Mouse (Mus musculus) MEL (cell line): ENCODE results near the gene Themis2. TPM values are rescaled to one million over a fixed set of nuclear protein-coding genes. Genes with fewer than 3 reads are reported as not detected.

Experiments
- DNase-seq: peaks from one replicate; pipeline ENCODE4 v3.0.0; 2011; ENCODE audit warnings: low read depth, low spot score
- H3K27ac ChIP-seq: 2 replicates; pipeline ENCODE4 v1.5.1; 2012; ENCODE audit warnings: low read depth, mild to moderate bottlenecking, control low read depth, low read length, moderate library complexity; ENCODE audit not compliant: control insufficient read depth
- H3K27me3 ChIP-seq, 2 experiments: fragments of 150-350 bp in 1 of 2; sonication (generic) in 1 of 2; 2 replicates each; pipeline ENCODE4 v1.6.1; 2012; ENCODE audit warnings: low read length in 2 of 2, mild to moderate bottlenecking in 2 of 2, improper control_type of control experiment in 1 of 2, moderate library complexity in 1 of 2; ENCODE audit not compliant: insufficient read depth in 2 of 2, control insufficient read depth in 1 of 2
- H3K36me3 ChIP-seq, 2 experiments: 2 replicates each; pipeline ENCODE4 v1.6.1; 2012 to 2014; ENCODE audit warnings: low read length in 2 of 2, improper control_type of control experiment in 1 of 2, inconsistent platforms in 1 of 2, mild to moderate bottlenecking in 1 of 2; ENCODE audit not compliant: insufficient read depth in 2 of 2, control insufficient read depth in 1 of 2
- H3K4me1 ChIP-seq, 2 experiments: fragments of 150-350 bp in 1 of 2; sonication (generic) in 1 of 2; 2 replicates each; pipeline ENCODE4 v1.6.1; 2012; ENCODE audit warnings: low read length in 2 of 2, improper control_type of control experiment in 1 of 2, mild to moderate bottlenecking in 1 of 2; ENCODE audit not compliant: insufficient read depth in 2 of 2, control insufficient read depth in 1 of 2
- H3K4me3 ChIP-seq, 2 experiments: fragments of 150-350 bp in 1 of 2; sonication (generic) in 1 of 2; 2 replicates each; pipeline ENCODE4 v1.5.1; 2012; ENCODE audit warnings: low read depth in 2 of 2, low read length in 2 of 2, mild to moderate bottlenecking in 2 of 2, moderate library complexity in 2 of 2, control low read depth in 1 of 2, improper control_type of control experiment in 1 of 2; ENCODE audit not compliant: control insufficient read depth in 1 of 2, insufficient read depth in 1 of 2
- H3K79me2 ChIP-seq: 2 replicates; pipeline ENCODE4 v1.6.1; 2012; ENCODE audit warnings: mild to moderate bottlenecking, low read length, moderate library complexity; ENCODE audit not compliant: control insufficient read depth, poor library complexity, insufficient read depth
- H3K9ac ChIP-seq: 2 replicates; pipeline ENCODE4 v1.6.1; 2012; ENCODE audit warnings: low read depth, mild to moderate bottlenecking, control low read depth, low read length, moderate library complexity; ENCODE audit not compliant: control insufficient read depth, poor library complexity, severe bottlenecking
- H3K9me3 ChIP-seq: fragments of 150-350 bp; sonication (generic); replicated peaks from 2 replicates; pipeline ENCODE4 v1.6.1; 2012; ENCODE audit warnings: mild to moderate bottlenecking, low read length, improper control_type of control experiment, moderate library complexity; ENCODE audit not compliant: insufficient read depth
- ELF1 ChIP-seq: IDR thresholded peaks from 2 replicates; pipeline ENCODE4 v1.6.1; 2014; ENCODE audit warnings: low read depth, mild to moderate bottlenecking, inconsistent platforms, low read length, improper control_type of control experiment, moderate library complexity
- EP300 ChIP-seq, 2 experiments: IDR thresholded peaks; 2 replicates each; pipeline ENCODE4 v1.6.1; 2011; ENCODE audit warnings: improper control_type of control experiment in 2 of 2, low read length in 2 of 2, low read depth in 1 of 2, mild to moderate bottlenecking in 1 of 2
- GATA1 ChIP-seq: IDR thresholded peaks from 2 replicates; pipeline ENCODE4 v1.6.1; 2011; ENCODE audit warnings: low read depth, low read length, improper control_type of control experiment
- MAZ ChIP-seq: IDR thresholded peaks from 2 replicates; pipeline ENCODE4 v1.6.1; 2012; ENCODE audit warnings: low read depth, mild to moderate bottlenecking, inconsistent platforms, low read length, improper control_type of control experiment
- MEF2A ChIP-seq: IDR thresholded peaks from 2 replicates; pipeline ENCODE4 v1.6.1; 2014; ENCODE audit warnings: low read depth, mild to moderate bottlenecking, inconsistent platforms, low read length, improper control_type of control experiment; ENCODE audit not compliant: poor library complexity, insufficient replicate concordance, severe bottlenecking; ENCODE audit errors: extremely low read depth
- MXI1 ChIP-seq: IDR thresholded peaks from 2 replicates; pipeline ENCODE4 v1.6.1; 2011; ENCODE audit warnings: mild to moderate bottlenecking, low read depth, low read length, improper control_type of control experiment
- MYC ChIP-seq: IDR thresholded peaks from 2 replicates; pipeline ENCODE4 v1.6.1; 2011; ENCODE audit warnings: low read depth, mild to moderate bottlenecking, low read length, improper control_type of control experiment, moderate library complexity
- NELFE ChIP-seq: IDR thresholded peaks from 2 replicates; pipeline ENCODE4 v1.6.1; 2011; ENCODE audit warnings: low read depth, low read length, improper control_type of control experiment
- POLR2A ChIP-seq, 2 experiments: IDR thresholded peaks; 2 replicates each; pipeline ENCODE4 v1.6.1; 2011 to 2012; ENCODE audit warnings: low read length in 2 of 2, mild to moderate bottlenecking in 2 of 2, control low read depth in 1 of 2, improper control_type of control experiment in 1 of 2, low read depth in 1 of 2, moderate library complexity in 1 of 2; ENCODE audit not compliant: control insufficient read depth in 1 of 2, insufficient read depth in 1 of 2, poor library complexity in 1 of 2
- POLR2AphosphoS2 ChIP-seq: IDR thresholded peaks from 2 replicates; pipeline ENCODE4 v1.6.1; 2011; ENCODE audit warnings: low read length, improper control_type of control experiment
- RCOR1 ChIP-seq: IDR thresholded peaks from 2 replicates; pipeline ENCODE4 v1.6.1; 2012; ENCODE audit warnings: low read depth, mild to moderate bottlenecking, inconsistent platforms, low read length, improper control_type of control experiment
- TAL1 ChIP-seq: IDR thresholded peaks from 2 replicates; pipeline ENCODE4 v1.6.1; 2012; ENCODE audit warnings: mild to moderate bottlenecking, inconsistent platforms, low read length, moderate library complexity, mixed read lengths
- TBP ChIP-seq: IDR thresholded peaks from 2 replicates; pipeline ENCODE4 v1.8.0; 2011; ENCODE audit warnings: low read depth, low read length, improper control_type of control experiment
- TCF12 ChIP-seq: IDR thresholded peaks from 2 replicates; pipeline ENCODE4 v1.6.1; 2014; ENCODE audit warnings: low read depth, mild to moderate bottlenecking, inconsistent platforms, low read length, improper control_type of control experiment, moderate library complexity
- ZC3H11A ChIP-seq: IDR thresholded peaks from 2 replicates; pipeline ENCODE4 v1.6.1; 2012; ENCODE audit warnings: low read depth, mild to moderate bottlenecking, inconsistent platforms, low read length, improper control_type of control experiment
- ZKSCAN1 ChIP-seq: IDR thresholded peaks from 2 replicates; pipeline ENCODE4 v1.6.1; 2012; ENCODE audit warnings: low read depth, mild to moderate bottlenecking, inconsistent platforms, low read length, improper control_type of control experiment, moderate library complexity
- ZMIZ1 ChIP-seq: IDR thresholded peaks from 2 replicates; pipeline ENCODE4 v1.6.1; 2012; ENCODE audit warnings: low read depth, mild to moderate bottlenecking, inconsistent platforms, low read length, improper control_type of control experiment, moderate library complexity
- polyA plus RNA-seq, 2 experiments: library from polyadenylated mRNA; stranded (reverse) in 1 of 2; unstranded in 1 of 2; fragments of >175 nt in 1 of 2; fragments of >200 nt in 1 of 2; gene quantifications; 2 replicates each; pipeline versions ENCODE4 v1.2.1 to v1.2.4; 2012; ENCODE audit warnings: low replicate concordance in 2 of 2, low read depth in 1 of 2; ENCODE audit not compliant: insufficient read length in 2 of 2, insufficient read depth in 1 of 2, missing spikeins in 1 of 2
- total RNA-seq: library from RNA; depleted of rRNA; stranded (reverse); fragments of 300-350 nt; gene quantifications from 2 replicates; pipeline ENCODE4 v1.2.3, GENCODE M21; 2012; rRNA removed

Themis2 gene
- total RNA-seq (1.0 and 1.1 TPM in 2 replicates), polyA plus RNA-seq (1 to 10 TPM in 1 of 2 experiments, not detected in 1; 2.6 TPM)

GRCm38 (mm10) chr4:132796196-132796886, at the start of gene Themis2:
Themis2 (minus strand) TSS chr4:132796387.
- Histone ChIP-seq H3K9me3 (no peaks in the 10 kb centered on the region), H3K4me3 (peak within 1 kb of the TSS; percentile 65 to 91), H3K9ac (peak within 1 kb of the TSS; percentile 48), H3K4me1 (peaks cover 8 to 41% of the 10 kb centered on the region in 2 experiments; a peak in 3 of 4 replicates), H3K27ac (0 out of 2 replicates have a peak within 1 kb of the TSS, but pooled peaks have one; percentile 4), H3K27me3 (no peaks in the 10 kb centered on the region), H3K36me3 (peaks cover 0 to 9% of the 10 kb centered on the region in 2 experiments; a peak in 2 of 4 replicates), H3K79me2 (no peaks in the 10 kb centered on the region)
- peak; percentile 89 for DNase-seq
- TF ChIP-seq POLR2A (IDR thresholded peaks at IDR 0.05; ENCODE audit: control insufficient read depth in 1 of 2, insufficient read depth in 1 of 2, low read depth in 1 of 2, low read length in 2 of 2, poor library complexity in 1 of 2), result peak in 1 of 2 experiments; percentile 53; a peak in 1 of 4 replicates
- TF ChIP-seq MEF2A, result no peak
- no peak for TF ChIP-seq ZMIZ1
- TF ChIP-seq GATA1, result 0 out of 2 replicates have a peak, but pooled peaks have one; percentile 20
- no peak for TF ChIP-seq TCF12
- TF ChIP-seq TBP, result 0 out of 2 replicates have a peak, but pooled peaks have one; percentile 29
- TF ChIP-seq NELFE, result peak; percentile 34; the same call in 1 of the 2 replicates
- TF ChIP-seq RCOR1, result no peak
- no peak; the same call in 1 of the 2 replicates for TF ChIP-seq MXI1
- peak in 1 of 2 experiments; percentile 7; a peak in 1 of 4 replicates for TF ChIP-seq EP300 (IDR thresholded peaks at IDR 0.05; ENCODE audit: low read depth in 1 of 2, low read length in 2 of 2)
- no peak for TF ChIP-seq MAZ
- TF ChIP-seq ZC3H11A, result no peak
- no peak for TF ChIP-seq POLR2AphosphoS2
- no peak for TF ChIP-seq MYC
- TF ChIP-seq ELF1, result 0 out of 2 replicates have a peak, but pooled peaks have one; percentile 40

GRCm38 (mm10) chr4:132843705-132844071, 47.5 kb upstream of the Themis2 start:
- H3K79me2 ChIP-seq, result peaks cover 28% of the 10 kb centered on the region
- H3K4me1 ChIP-seq, result peaks cover 13 to 15% of the 10 kb centered on the region in 2 experiments
- H3K4me3 ChIP-seq, result peak overlapping the region; percentile 46 to 96
- H3K9ac ChIP-seq, result peak overlapping the region; percentile 96
- H3K9me3 ChIP-seq, result no peaks in the 10 kb centered on the region
- peak overlapping the region; percentile 84 for H3K27ac ChIP-seq
- no peaks in the 10 kb centered on the region for H3K27me3 ChIP-seq
- TF ChIP-seq GATA1 (no peak), POLR2A (IDR thresholded peaks at IDR 0.05; ENCODE audit: control insufficient read depth in 1 of 2, insufficient read depth in 1 of 2, low read depth in 1 of 2, low read length in 2 of 2, poor library complexity in 1 of 2) (no peak), ZMIZ1 (peak; percentile 71), TAL1 (no peak), ZKSCAN1 (no peak)
- DNase-seq, result peak; percentile 34
- peaks cover 8 to 20% of the 10 kb centered on the region in 2 experiments for H3K36me3 ChIP-seq
